Mouse (Mus musculus): ENCODE data around the gene Gm3591. TPM values are rescaled to one million over a fixed set of nuclear protein-coding genes. Genes with fewer than 3 reads are reported as not detected.

The Gm3591 gene
- 0.65 TPM in 1 of 2 replicates, not detected in the other for polyA plus RNA-seq (2015; fragmentation: Nextera tagmentation; extraction: Ambion mirVana)

GRCm38 (mm10) chr14:6412382-6412781, at the start of gene Gm3591:
Gm3591 (minus strand) TSS chr14:6412482.

DNA sequence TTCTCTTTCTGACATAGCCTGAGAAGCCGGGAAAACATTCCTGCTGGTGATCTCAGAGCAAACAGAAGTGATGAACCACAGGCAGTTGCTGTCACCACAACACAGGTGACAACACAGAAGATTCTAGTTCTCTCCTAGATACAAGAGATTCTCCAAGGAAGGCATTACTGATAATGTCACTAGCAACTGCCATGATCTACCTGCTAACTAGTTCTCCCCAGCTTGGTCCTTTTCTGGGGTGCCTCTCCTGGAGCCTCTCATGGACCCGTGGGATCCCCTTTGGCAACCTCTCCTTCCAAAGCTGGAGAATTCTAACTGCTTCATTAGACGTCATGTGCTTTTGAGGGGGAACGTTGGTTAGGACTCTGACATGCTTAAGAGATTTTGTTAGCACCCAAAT, 32.2 kb upstream of the Gm3591 start, which contains the start of gene Gm3594:
Gm3594 (minus strand) TSS at position 101 of the 400 bp plus-strand sequence.

GRCm38 (mm10) chr14:6390219-6390618, 22.1 kb downstream of the Gm3591 start, which contains the start of gene Gm16440:
Gm16440 (minus strand) TSS chr14:6390319.

Other genes starting within 250 kb of the Gm3591 start
- gene Gm21560, start 193.2 kb downstream of the Gm3591 start, polyA plus RNA-seq (2015; fragmentation: Nextera tagmentation; extraction: Ambion mirVana), result not detected in 2 replicates
- 0.17 and 0.35 TPM in 2 replicates for gene Gm3411, start 125.2 kb downstream of the Gm3591 start, polyA plus RNA-seq (2015; fragmentation: Nextera tagmentation; extraction: Ambion mirVana)
- not detected in 2 replicates for gene Gm21103, start 107.6 kb downstream of the Gm3591 start, polyA plus RNA-seq (2015; fragmentation: Nextera tagmentation; extraction: Ambion mirVana)
- not detected in 2 replicates for gene Gm3618, start 68.8 kb downstream of the Gm3591 start, polyA plus RNA-seq (2015; fragmentation: Nextera tagmentation; extraction: Ambion mirVana)
- gene Gm16440, start 22.2 kb downstream of the Gm3591 start, polyA plus RNA-seq (2015; fragmentation: Nextera tagmentation; extraction: Ambion mirVana), result not detected in 2 replicates
- gene Gm3594, start 32.1 kb upstream of the Gm3591 start, polyA plus RNA-seq (2015; fragmentation: Nextera tagmentation; extraction: Ambion mirVana), result not detected in 2 replicates
- not detected in 2 replicates for gene Gm8356, start 124.8 kb upstream of the Gm3591 start, polyA plus RNA-seq (2015; fragmentation: Nextera tagmentation; extraction: Ambion mirVana)
- not detected in 2 replicates for gene Gm3629, start 178.1 kb upstream of the Gm3591 start, polyA plus RNA-seq (2015; fragmentation: Nextera tagmentation; extraction: Ambion mirVana)
- not detected in 2 replicates for gene Gm3460, start 209.9 kb upstream of the Gm3591 start, polyA plus RNA-seq (2015; fragmentation: Nextera tagmentation; extraction: Ambion mirVana)